Mouse (Mus musculus) kidney, adult 2 months (tissue): ENCODE measurements around the gene St3gal3. TPM values are rescaled to one million over a fixed set of nuclear protein-coding genes. Genes with fewer than 3 reads are reported as not detected.

Source experiments
- DNase-seq: peaks from one replicate; pipeline ENCODE4 v3.0.0; 2021
- H3K27ac ChIP-seq: fragments of 200-500 bp; 2 replicates; pipeline ENCODE4 v1.5.1; 2012; ENCODE audit warnings: low read depth, low read length, control low read depth, inconsistent platforms; ENCODE audit not compliant: insufficient read depth
- H3K27me3 ChIP-seq: fragments of 200-500 bp; replicated peaks from 2 replicates; pipeline ENCODE4 v1.6.1; 2012; ENCODE audit warnings: mild to moderate bottlenecking, moderate library complexity, low read length, inconsistent platforms; ENCODE audit not compliant: control insufficient read depth, insufficient read depth
- H3K36me3 ChIP-seq: fragments of 200-500 bp; 2 replicates; pipeline ENCODE4 v1.6.1; 2012; ENCODE audit warnings: mild to moderate bottlenecking, moderate library complexity, low read length, inconsistent platforms; ENCODE audit not compliant: control insufficient read depth, insufficient read depth
- H3K4me1 ChIP-seq: fragments of 200-500 bp; 2 replicates; pipeline ENCODE4 v1.6.1; 2011; ENCODE audit warnings: low read length; ENCODE audit not compliant: control insufficient read depth, insufficient read depth
- H3K4me3 ChIP-seq: fragments of 200-500 bp; 2 replicates; pipeline ENCODE4 v1.5.1; 2011; ENCODE audit warnings: mild to moderate bottlenecking, low read depth, low read length, control low read depth; ENCODE audit not compliant: insufficient read depth
- CTCF ChIP-seq: fragments of 200-500 bp; conservative IDR thresholded peaks from 2 replicates; pipeline ENCODE4 v1.5.1; 2011; ENCODE audit warnings: low read depth, mild to moderate bottlenecking, control low read depth, low read length, moderate library complexity, mixed read lengths; ENCODE audit not compliant: insufficient read depth, insufficient read length
- POLR2A ChIP-seq: fragments of 200-500 bp; IDR thresholded peaks from one replicate; pipeline ENCODE4 v1.6.1; 2011; ENCODE audit warnings: low read depth, low read length, control low read depth
- WGBS: fragments of 180-500 bp; shearing (Covaris S2); methylation state at CpG from one replicate; pipeline ENCODE4 v1.1.7; 2018; 5-methylcytosine and 5-hydroxymethylcytosine counted together
- polyA plus RNA-seq: library from polyadenylated mRNA; depleted of rRNA; stranded (reverse); fragments of >200 nt; gene quantifications from 2 replicates; pipeline ENCODE4 v1.2.3, GENCODE M21; 2012

St3gal3 gene
- polyA plus RNA-seq, 1 experiment: 50.7 TPM

- Histone ChIP-seq H3K4me3 (no peak overlapping the region), H3K36me3 (no peaks in the 10 kb centered on the region), H3K27me3 (no peaks in the 10 kb centered on the region), H3K4me1 (no peaks in the 10 kb centered on the region), H3K27ac (no peak overlapping the region)
- DNase-seq: no peak
- TF ChIP-seq CTCF (no peak), POLR2A (no peak)
- 70% methylated on average over 3 of the region's 5 CpGs for WGBS
Measured at GRCm38 (mm10) chr4:117981518-117981917, 153.2 kb downstream of the St3gal3 start.

- Histone ChIP-seq H3K36me3 (no peaks in the 10 kb centered on the region), H3K4me1 (no peaks in the 10 kb centered on the region)
Measured at GRCm38 (mm10) chr4:117980161-117980560, 154.6 kb downstream of the St3gal3 start.

GRCm38 (mm10) chr4:117979181-117979580, 155.5 kb downstream of the St3gal3 start:
- no peak overlapping the region for H3K27ac ChIP-seq
- no peaks in the 10 kb centered on the region for H3K4me1 ChIP-seq
- WGBS: 88% methylated on average over 4 of the region's 4 CpGs
- no peak for TF ChIP-seq POLR2A
- no peak for TF ChIP-seq CTCF
- no peaks in the 10 kb centered on the region for H3K36me3 ChIP-seq
- no peak for DNase-seq
- no peak overlapping the region for H3K4me3 ChIP-seq
- no peaks in the 10 kb centered on the region for H3K27me3 ChIP-seq

More at GRCm38 (mm10) chr4:117980161-117980560, 154.6 kb downstream of the St3gal3 start:
- Histone ChIP-seq H3K27ac (no peak overlapping the region), H3K4me3 (no peak overlapping the region), H3K27me3 (no peaks in the 10 kb centered on the region)
- TF ChIP-seq POLR2A (no peak), CTCF (no peak)
- DNase-seq: no peak
- WGBS: 95% methylated on average over 4 of the region's 4 CpGs

DNA sequence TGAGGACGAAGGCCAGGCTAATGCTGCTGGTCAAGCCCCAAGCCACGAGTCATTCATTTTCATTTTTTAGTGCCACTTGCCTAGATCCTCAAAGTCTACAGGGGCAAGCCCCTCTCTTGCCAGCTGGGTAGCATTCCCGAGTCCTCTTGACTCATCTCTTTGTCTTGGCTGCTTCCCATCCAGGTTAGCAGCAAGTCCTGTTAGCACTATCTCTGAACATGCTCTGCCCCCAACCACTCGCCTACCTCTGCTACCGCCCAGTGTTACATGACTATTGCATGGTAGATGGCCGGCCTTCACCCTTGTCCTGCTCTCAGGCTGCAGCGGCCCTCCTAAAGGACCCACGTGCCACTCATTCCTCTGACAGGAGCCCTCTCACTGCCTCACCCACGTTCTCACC, 156.4 kb downstream of the St3gal3 start:
- DNase-seq: no peak
- Histone ChIP-seq H3K27me3 (no peaks in the 10 kb centered on the region), H3K4me1 (no peaks in the 10 kb centered on the region), H3K4me3 (no peak overlapping the region), H3K27ac (no peak overlapping the region), H3K36me3 (no peaks in the 10 kb centered on the region)
- WGBS: 86% methylated on average over 9 of the region's 9 CpGs
- no peak for TF ChIP-seq POLR2A
- no peak for TF ChIP-seq CTCF

DNA sequence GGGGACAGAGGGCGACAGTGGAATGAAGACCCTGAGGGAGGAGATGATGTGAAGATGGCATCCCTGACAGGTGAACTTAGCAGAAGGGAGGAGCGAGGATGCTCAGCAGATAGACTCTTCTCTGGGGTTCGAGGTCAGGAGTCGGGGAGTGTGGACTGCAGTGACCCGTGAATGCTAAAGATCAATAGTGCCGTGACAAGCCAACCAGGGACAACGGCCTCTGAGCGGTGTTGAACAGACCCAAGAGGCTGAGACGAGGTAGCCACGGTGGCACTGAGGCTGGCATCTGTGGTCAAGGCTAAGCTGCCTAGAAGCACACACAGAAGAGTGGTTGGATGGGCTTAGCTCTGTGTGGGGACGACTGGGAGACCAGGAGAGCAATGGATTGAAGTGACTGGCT, 156.9 kb downstream of the St3gal3 start:
- Histone ChIP-seq H3K27ac (no peak overlapping the region), H3K36me3 (no peaks in the 10 kb centered on the region), H3K4me1 (no peaks in the 10 kb centered on the region), H3K4me3 (no peak overlapping the region), H3K27me3 (no peaks in the 10 kb centered on the region)
- TF ChIP-seq CTCF (no peak), POLR2A (no peak)
- 66% methylated on average over 11 of the region's 11 CpGs for WGBS
- DNase-seq: no peak

DNA sequence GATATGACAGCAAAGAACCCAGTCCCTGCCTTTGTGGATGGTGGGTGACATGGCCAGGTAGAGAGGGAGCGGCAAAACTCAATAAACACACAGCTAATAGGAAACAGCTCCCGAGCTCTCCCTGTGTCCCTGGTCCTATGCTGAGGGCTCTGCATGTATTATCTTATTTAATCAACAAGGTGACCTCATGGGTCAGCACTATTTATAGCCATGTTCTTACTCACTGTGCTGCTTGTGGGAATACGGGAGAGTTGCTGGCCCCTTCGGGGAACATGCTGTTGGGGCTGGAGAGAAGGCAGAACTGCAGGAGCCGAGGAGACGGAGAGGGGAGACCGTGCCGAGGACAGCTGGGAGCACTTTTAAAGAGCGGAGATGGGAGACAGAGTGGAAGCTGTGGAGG, 157.3 kb downstream of the St3gal3 start:
- Histone ChIP-seq H3K36me3 (no peaks in the 10 kb centered on the region), H3K4me1 (no peaks in the 10 kb centered on the region), H3K4me3 (no peak overlapping the region), H3K27ac (no peak overlapping the region), H3K27me3 (no peaks in the 10 kb centered on the region)
- 82% methylated on average over 9 of the region's 9 CpGs for WGBS
- DNase-seq: no peak
- no peak for TF ChIP-seq CTCF
- TF ChIP-seq POLR2A: no peak

DNA sequence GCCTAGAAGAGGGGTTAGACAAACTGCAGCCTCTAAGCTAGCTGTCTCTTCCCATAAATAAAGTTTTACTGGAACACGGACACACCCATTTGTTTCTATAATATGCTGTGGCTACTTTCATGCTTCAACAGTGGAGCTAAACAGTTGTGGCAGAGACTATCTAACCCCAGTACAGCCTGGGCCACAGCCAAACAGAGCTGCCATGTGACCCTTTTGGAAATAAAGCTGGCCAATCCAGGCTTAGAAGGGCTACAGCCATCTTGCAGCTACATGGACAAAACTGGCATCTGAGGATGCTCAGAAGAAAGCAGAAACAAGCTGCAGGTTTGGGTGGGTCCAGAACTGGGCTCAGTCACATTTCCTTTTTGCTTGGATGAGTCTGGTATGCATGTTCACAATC, 158.9 kb downstream of the St3gal3 start:
- no peak for DNase-seq
- no peaks in the 10 kb centered on the region for H3K36me3 ChIP-seq
- H3K27ac ChIP-seq: no peak overlapping the region
- TF ChIP-seq POLR2A: no peak
- TF ChIP-seq CTCF: no peak
- no peaks in the 10 kb centered on the region for H3K27me3 ChIP-seq
- 76% methylated on average over 1 of the region's 1 CpGs for WGBS
- H3K4me1 ChIP-seq: no peaks in the 10 kb centered on the region
- no peak overlapping the region for H3K4me3 ChIP-seq

DNA sequence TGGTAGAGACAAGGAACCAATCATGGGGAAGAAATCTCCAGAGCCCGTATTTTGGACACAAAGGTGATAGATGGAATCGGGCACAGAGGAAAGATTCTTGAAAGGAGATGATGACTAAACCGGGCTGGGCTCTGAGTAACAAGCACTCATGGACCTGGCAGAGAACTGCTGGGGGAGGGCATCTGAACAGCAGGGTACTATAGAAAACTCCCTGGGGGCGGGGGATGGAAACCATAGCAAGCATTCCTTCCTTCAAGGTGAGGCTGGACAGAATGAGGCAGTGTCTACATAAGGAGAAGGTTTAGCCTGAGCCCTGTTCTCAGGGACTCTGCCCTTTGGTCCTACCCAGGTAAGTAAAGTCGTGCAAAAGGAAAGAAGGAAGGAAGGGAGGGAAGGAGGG, 160.0 kb downstream of the St3gal3 start:
- TF ChIP-seq CTCF (no peak), POLR2A (no peak)
- WGBS: 79% methylated on average over 5 of the region's 5 CpGs

More for the DNA sequence above, 160.0 kb downstream of the St3gal3 start:
- H3K27me3 ChIP-seq: no peaks in the 10 kb centered on the region
- H3K27ac ChIP-seq: no peak overlapping the region
- H3K36me3 ChIP-seq: no peaks in the 10 kb centered on the region
- H3K4me3 ChIP-seq: no peak overlapping the region
- DNase-seq: no peak
- H3K4me1 ChIP-seq: no peaks in the 10 kb centered on the region
